ENCODE assay signal across 12 mouse cellular contexts in the genomic region with DNA sequence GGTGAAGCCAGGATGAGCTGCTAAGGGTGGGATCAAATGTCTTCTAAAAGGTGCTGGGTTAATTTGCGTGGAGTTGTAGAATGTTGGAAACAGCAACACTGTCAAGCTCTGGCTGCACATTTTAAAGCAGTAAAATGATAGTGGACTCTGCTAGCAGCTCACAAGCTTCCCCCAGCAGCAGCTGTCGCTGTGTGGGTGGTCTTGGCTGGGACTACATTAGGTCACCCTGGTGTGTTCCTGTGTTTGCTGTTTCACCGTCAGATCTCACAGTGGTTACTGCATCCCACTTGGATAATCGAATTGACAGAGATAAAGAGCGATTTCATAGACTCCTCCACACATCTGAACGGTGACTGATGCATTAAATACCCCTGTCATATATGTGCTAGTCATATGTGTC.
A peak's percentile ranks its signal among the peaks of the same experiment; 100 is the strongest.
DNase-seq lines count a peak whose midpoint lies in the region; ATAC-seq and TF ChIP-seq lines count a peak whose summit lies in the region.
"Had no signal": no experiment of that assay in that cellular context is flagged by ENCODE, and none has a peak within 500 bp of the region (broad histone marks: within the 10 kb centered on the region; RNA-seq: fewer than 3 reads in every experiment).

No protein-coding gene starts in this region.

- H3K27ac ChIP-seq in hindbrain, postnatal 0 days: no peak overlapping the region
- no peak overlapping the region for H3K27ac ChIP-seq in hindbrain, embryonic 12.5 days
- H3K27ac ChIP-seq in neural tube, embryonic 15.5 days (replicated peaks): no peak overlapping the region
- no peak overlapping the region for H3K27ac ChIP-seq in limb, embryonic 11.5 days (replicated peaks; ENCODE audit: low read depth, low read length)
- H3K27ac ChIP-seq: forebrain, embryonic 15.5 days had no signal

- DNase-seq in hindbrain, postnatal 0 days (ENCODE audit: low spot score): peak; percentile 73
- peak; percentile 38 for DNase-seq in neural tube, embryonic 10.5 days (ENCODE audit: extremely low spot score, low spot score)
- peak; percentile 60 for DNase-seq in limb, embryonic 11.5 days (ENCODE audit: low spot score)
- peak; percentile 17 for DNase-seq in yolk sac, embryonic 10.5 days (ENCODE audit: low spot score)
- DNase-seq in adipocyte (ENCODE audit: low spot score): no peak
- DNase-seq: cerebellum, postnatal 25 days; thymus, postnatal 4 days had no signal

- H3K4me1 ChIP-seq in hindbrain, postnatal 0 days (ENCODE audit: insufficient read depth, low read length): no peaks in the 10 kb centered on the region
- peaks cover 6% of the 10 kb centered on the region; the same call in 1 of the 2 replicates for H3K4me1 ChIP-seq in hindbrain, embryonic 12.5 days
- H3K4me1 ChIP-seq in neural tube, embryonic 15.5 days: no peaks in the 10 kb centered on the region
- H3K4me1 ChIP-seq in limb, embryonic 11.5 days (ENCODE audit: control insufficient read depth, insufficient read depth, low read length): peaks cover 13% of the 10 kb centered on the region
- H3K4me1 ChIP-seq: forebrain, embryonic 15.5 days; megakaryocyte, embryonic 14.5 days had no signal

- no peaks in the 10 kb centered on the region for H3K27me3 ChIP-seq in hindbrain, postnatal 0 days (ENCODE audit: insufficient read depth, low read length)
- H3K27me3 ChIP-seq in hindbrain, embryonic 12.5 days: no peaks in the 10 kb centered on the region
- no peaks in the 10 kb centered on the region for H3K27me3 ChIP-seq in neural tube, embryonic 15.5 days (replicated peaks)
- no peaks in the 10 kb centered on the region for H3K27me3 ChIP-seq in limb, embryonic 11.5 days (ENCODE audit: control insufficient read depth, insufficient read depth, low read length)
- H3K27me3 ChIP-seq: forebrain, embryonic 15.5 days had no signal

- no peak for TF ChIP-seq CTCF in hindbrain, postnatal 0 days (IDR thresholded peaks at IDR 0.05; ENCODE audit: low read depth)

- WGBS in hindbrain, postnatal 0 days: 52% methylated on average over 6 of the region's 6 CpGs
- 57% methylated on average over 6 of the region's 6 CpGs for WGBS in hindbrain, embryonic 12.5 days
- WGBS in neural tube, embryonic 15.5 days: 58% methylated on average over 6 of the region's 6 CpGs
- WGBS in limb, embryonic 11.5 days: 53% methylated on average over 6 of the region's 6 CpGs

- peak; percentile 73 for ATAC-seq in hindbrain, postnatal 0 days
- no peak for ATAC-seq in hindbrain, embryonic 12.5 days (ENCODE audit: low FRiP score)
- ATAC-seq in neural tube, embryonic 15.5 days (ENCODE audit: low FRiP score): no peak
- no peak for ATAC-seq in limb, embryonic 11.5 days (ENCODE audit: insufficient number of reproducible peaks, low FRiP score, low TSS enrichment, low read depth)
- no peak for ATAC-seq in cerebellum, adult (ENCODE audit: insufficient number of reproducible peaks, low FRiP score, low TSS enrichment)
- ATAC-seq: forebrain, embryonic 15.5 days had no signal

- H3K4me2 ChIP-seq in hindbrain, postnatal 0 days (ENCODE audit: low read depth, low read length): no peak overlapping the region
- no peak overlapping the region for H3K4me2 ChIP-seq in hindbrain, embryonic 12.5 days (replicated peaks)
- no peak overlapping the region for H3K4me2 ChIP-seq in neural tube, embryonic 15.5 days
- H3K4me2 ChIP-seq in limb, embryonic 11.5 days (ENCODE audit: low read depth, severe bottlenecking): no peak overlapping the region; the same call in 1 of the 2 replicates
- H3K4me2 ChIP-seq: forebrain, embryonic 15.5 days had no signal

- H3K4me3 ChIP-seq in hindbrain, postnatal 0 days (ENCODE audit: low read length): no peak overlapping the region
- no peak overlapping the region for H3K4me3 ChIP-seq in hindbrain, embryonic 12.5 days
- no peak overlapping the region for H3K4me3 ChIP-seq in neural tube, embryonic 15.5 days (replicated peaks)
- no peak overlapping the region for H3K4me3 ChIP-seq in limb, embryonic 11.5 days (ENCODE audit: low read depth, low read length)
- H3K4me3 ChIP-seq: forebrain, embryonic 15.5 days; megakaryocyte, embryonic 14.5 days had no signal

- H3K9ac ChIP-seq in hindbrain, postnatal 0 days (replicated peaks; ENCODE audit: low read length): no peak overlapping the region
- no peak overlapping the region for H3K9ac ChIP-seq in hindbrain, embryonic 12.5 days
- H3K9ac ChIP-seq in neural tube, embryonic 15.5 days (replicated peaks): no peak overlapping the region
- H3K9ac ChIP-seq in limb, embryonic 11.5 days (ENCODE audit: low read length): no peak overlapping the region
- H3K9ac ChIP-seq: forebrain, embryonic 15.5 days had no signal

- no peaks in the 10 kb centered on the region for H3K9me3 ChIP-seq in hindbrain, postnatal 0 days (ENCODE audit: low read length)
- H3K9me3 ChIP-seq in hindbrain, embryonic 12.5 days (replicated peaks): 0 out of 2 replicates have a peak, but pooled peaks cover 3% of the 10 kb centered on the region
- H3K9me3 ChIP-seq in neural tube, embryonic 15.5 days (replicated peaks): no peaks in the 10 kb centered on the region
- H3K9me3 ChIP-seq in limb, embryonic 11.5 days (ENCODE audit: control insufficient read depth, low read length): no peaks in the 10 kb centered on the region
- H3K9me3 ChIP-seq: forebrain, embryonic 15.5 days had no signal

- H3K36me3 ChIP-seq in hindbrain, postnatal 0 days (ENCODE audit: insufficient read depth, low read length): no peaks in the 10 kb centered on the region
- H3K36me3 ChIP-seq in hindbrain, embryonic 12.5 days: no peaks in the 10 kb centered on the region
- no peaks in the 10 kb centered on the region for H3K36me3 ChIP-seq in neural tube, embryonic 15.5 days
- H3K36me3 ChIP-seq in limb, embryonic 11.5 days (ENCODE audit: control insufficient read depth, insufficient read depth, low read length): no peaks in the 10 kb centered on the region
- H3K36me3 ChIP-seq: forebrain, embryonic 15.5 days had no signal
